Mouse (Mus musculus): ENCODE measurements at regions not wholly inside any gene's neighbourhood (a gene's known extent, or its start where the extent isn't known, plus 50 kb on each side); places are given as distances from the start of the nearest gene placed in this dataset.

DNA sequence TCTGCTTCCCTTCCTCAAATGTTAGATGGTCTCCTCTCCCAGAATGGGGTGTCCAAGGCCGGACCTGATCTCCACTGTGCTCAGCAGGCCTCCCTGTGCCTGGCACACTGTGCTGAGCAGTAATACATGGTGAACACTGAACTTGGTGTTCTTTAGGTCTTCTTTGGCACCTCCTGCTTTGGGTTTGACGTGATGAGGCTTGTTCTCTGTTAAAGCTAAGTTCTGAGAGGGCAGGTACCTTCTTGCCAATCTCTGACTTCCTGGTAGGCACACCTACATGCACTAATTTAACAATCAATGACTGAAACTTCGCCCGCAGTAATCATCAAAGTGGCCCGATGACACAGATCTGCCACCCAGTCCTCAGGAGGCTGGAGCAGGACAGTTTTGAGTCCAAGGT lies 238.5 kb downstream of the Sp3 start:
- TF ChIP-seq CTCF (IDR thresholded peaks at IDR 0.05; ENCODE audit: borderline replicate concordance, insufficient read depth, low read depth, low read length) (no peak), POLR2A (IDR thresholded peaks at IDR 0.05; ENCODE audit: borderline replicate concordance, insufficient read depth, low read length) (no peak)
